ENCODE assay signal across 12 mouse cellular contexts in genomic region chr9:41374591-41375481, GRCm38 (mm10).
DNase-seq lines count a peak whose midpoint lies in the region; ATAC-seq and TF ChIP-seq lines count a peak whose summit lies in the region.
"Had no signal": no experiment of that assay in that cellular context is flagged by ENCODE, and none has a peak within 500 bp of the region (broad histone marks: within the 10 kb centered on the region; RNA-seq: fewer than 3 reads in every experiment).

No protein-coding gene starts in this region.

- no peak overlapping the region for H3K4me2 ChIP-seq in limb, embryonic 12.5 days
- H3K4me2 ChIP-seq in neural tube, embryonic 15.5 days = peak overlapping the region; percentile 36

- H3K9me3 ChIP-seq in forebrain, embryonic 10.5 days = no peaks in the 10 kb centered on the region
- no peaks in the 10 kb centered on the region for H3K9me3 ChIP-seq in limb, embryonic 12.5 days
- no peaks in the 10 kb centered on the region for H3K9me3 ChIP-seq in neural tube, embryonic 15.5 days (replicated peaks)

- no peak overlapping the region for H3K4me3 ChIP-seq in layer of hippocampus, adult 2 months
- no peak overlapping the region for H3K4me3 ChIP-seq in forebrain, embryonic 10.5 days
- H3K4me3 ChIP-seq in limb, embryonic 12.5 days (replicated peaks) = no peak overlapping the region
- no peak overlapping the region for H3K4me3 ChIP-seq in neural tube, embryonic 15.5 days (replicated peaks)

- 48% methylated on average over 14 of the region's 14 CpGs for WGBS in forebrain, embryonic 10.5 days
- 55% methylated on average over 14 of the region's 14 CpGs for WGBS in limb, embryonic 12.5 days
- WGBS in neural tube, embryonic 15.5 days = 8% methylated on average over 14 of the region's 14 CpGs

- H3K27me3 ChIP-seq in forebrain, embryonic 10.5 days (ENCODE audit: poor library complexity, severe bottlenecking) = peaks cover 8% of the 10 kb centered on the region; the same call in 1 of the 2 replicates
- H3K27me3 ChIP-seq in limb, embryonic 12.5 days = no peaks in the 10 kb centered on the region
- no peaks in the 10 kb centered on the region for H3K27me3 ChIP-seq in neural tube, embryonic 15.5 days (replicated peaks)

- peak overlapping the region; percentile 94 for H3K27ac ChIP-seq in layer of hippocampus, adult 2 months
- peak overlapping the region; percentile 74 for H3K27ac ChIP-seq in forebrain, embryonic 10.5 days
- H3K27ac ChIP-seq in limb, embryonic 12.5 days = peak overlapping the region; percentile 70
- peak overlapping the region; percentile 93 for H3K27ac ChIP-seq in neural tube, embryonic 15.5 days (replicated peaks)
- H3K27ac ChIP-seq: liver, embryonic 14.5 days had no signal

- H3K4me1 ChIP-seq in forebrain, embryonic 10.5 days = peaks cover 66% of the 10 kb centered on the region
- H3K4me1 ChIP-seq in limb, embryonic 12.5 days (replicated peaks) = peaks cover 47% of the 10 kb centered on the region
- H3K4me1 ChIP-seq in neural tube, embryonic 15.5 days = peaks cover 48% of the 10 kb centered on the region

- no peaks in the 10 kb centered on the region for H3K36me3 ChIP-seq in forebrain, embryonic 10.5 days (replicated peaks)
- no peaks in the 10 kb centered on the region for H3K36me3 ChIP-seq in limb, embryonic 12.5 days
- no peaks in the 10 kb centered on the region for H3K36me3 ChIP-seq in neural tube, embryonic 15.5 days

- TF ChIP-seq CTCF in layer of hippocampus, adult 2 months (conservative IDR thresholded peaks at IDR 0.05) = no peak

- no peak overlapping the region for H3K9ac ChIP-seq in limb, embryonic 12.5 days (replicated peaks)
- peak overlapping the region; percentile 39 for H3K9ac ChIP-seq in neural tube, embryonic 15.5 days (replicated peaks)
- H3K9ac ChIP-seq: liver, embryonic 14.5 days had no signal

- no peak for ATAC-seq in limb, embryonic 12.5 days (ENCODE audit: insufficient number of reproducible peaks, insufficient read depth, low FRiP score, low TSS enrichment, low read depth)
- no peak for ATAC-seq in neural tube, embryonic 15.5 days (ENCODE audit: low FRiP score)

- DNase-seq in layer of hippocampus, adult 2 months (ENCODE audit: low spot score in 2 of 2) = no peak
- no peak for DNase-seq in layer of hippocampus, adult 11-12 months (ENCODE audit: low spot score)
- no peak for DNase-seq in forebrain, embryonic 10.5 days (ENCODE audit: extremely low spot score, low spot score)
- no peak for DNase-seq in lung, postnatal 36 days
- DNase-seq in left cerebral cortex, adult 9 months (ENCODE audit: low spot score in 2 of 2) = no peak
- no peak for DNase-seq in gastrocnemius, postnatal 4 days (ENCODE audit: low spot score in 2 of 2)
- DNase-seq: cerebellum, postnatal 14 days; kidney, adult 18-20 months; thymus, postnatal 36 days had no signal
